Mouse (Mus musculus): ENCODE data around the gene Arpc5l.

Arpc5l gene

GRCm38 (mm10) chr2:39004880-39005435 lies at the start of gene Arpc5l:
Gene Arpc5l (plus strand): TSS chr2:39005348.
- DNase-seq (ENCODE audit: low read depth, low spot score) = peak; percentile 86

GRCm38 (mm10) chr2:38956062-38956461 lies 49.1 kb upstream of the Arpc5l start:
- no peak for DNase-seq (ENCODE audit: low read depth, low spot score)

GRCm38 (mm10) chr2:38957671-38958223 lies 47.4 kb upstream of the Arpc5l start:
- DNase-seq (ENCODE audit: low read depth, low spot score) = no peak

GRCm38 (mm10) chr2:38964198-38964597 lies 41.0 kb upstream of the Arpc5l start:
- DNase-seq (ENCODE audit: low read depth, low spot score) = no peak

- DNase-seq (ENCODE audit: low read depth, low spot score) = no peak
Observed at GRCm38 (mm10) chr2:38969650-38970049, 35.5 kb upstream of the Arpc5l start.

GRCm38 (mm10) chr2:38970057-38970456 lies 35.1 kb upstream of the Arpc5l start:
- DNase-seq (ENCODE audit: low read depth, low spot score) = no peak

GRCm38 (mm10) chr2:38973223-38973622 lies 31.9 kb upstream of the Arpc5l start:
- no peak for DNase-seq (ENCODE audit: low read depth, low spot score)

- no peak for DNase-seq (ENCODE audit: low read depth, low spot score)
Observed at GRCm38 (mm10) chr2:38973701-38974100, 31.4 kb upstream of the Arpc5l start.

- no peak for DNase-seq (ENCODE audit: low read depth, low spot score)
Observed at GRCm38 (mm10) chr2:38974171-38974570, 31.0 kb upstream of the Arpc5l start.

GRCm38 (mm10) chr2:38975181-38975580 lies 30.0 kb upstream of the Arpc5l start:
- DNase-seq (ENCODE audit: low read depth, low spot score) = no peak

GRCm38 (mm10) chr2:38975941-38976805 lies 29.0 kb upstream of the Arpc5l start:
- no peak for DNase-seq (ENCODE audit: low read depth, low spot score)

- DNase-seq (ENCODE audit: low read depth, low spot score) = no peak
Observed at GRCm38 (mm10) chr2:38977837-38978236, 27.3 kb upstream of the Arpc5l start.

GRCm38 (mm10) chr2:38983456-38983855 lies 21.7 kb upstream of the Arpc5l start:
- no peak for DNase-seq (ENCODE audit: low read depth, low spot score)

- no peak for DNase-seq (ENCODE audit: low read depth, low spot score)
Observed at GRCm38 (mm10) chr2:38986580-38986979, 18.6 kb upstream of the Arpc5l start.

- DNase-seq (ENCODE audit: low read depth, low spot score) = no peak
Observed at GRCm38 (mm10) chr2:38987371-38987770, 17.8 kb upstream of the Arpc5l start.

GRCm38 (mm10) chr2:38987803-38988510 lies 17.2 kb upstream of the Arpc5l start:
- DNase-seq (ENCODE audit: low read depth, low spot score) = no peak

- DNase-seq (ENCODE audit: low read depth, low spot score) = no peak
Observed at GRCm38 (mm10) chr2:38988929-38989328, 16.2 kb upstream of the Arpc5l start.

GRCm38 (mm10) chr2:38992004-38992403 lies 13.1 kb upstream of the Arpc5l start:
- no peak for DNase-seq (ENCODE audit: low read depth, low spot score)

GRCm38 (mm10) chr2:38992452-38992851 lies 12.7 kb upstream of the Arpc5l start:
- DNase-seq (ENCODE audit: low read depth, low spot score) = no peak

- peak; percentile 39 for DNase-seq (ENCODE audit: low read depth, low spot score)
Observed at GRCm38 (mm10) chr2:38997386-38998374, 7.5 kb upstream of the Arpc5l start, which contains the start of gene Wdr38. Gene Wdr38 (plus strand): TSS chr2:38997476.

- no peak for DNase-seq (ENCODE audit: low read depth, low spot score)
Observed at GRCm38 (mm10) chr2:38999381-38999780, 5.8 kb upstream of the Arpc5l start.

Data from brain, embryonic 18.5 days (tissue).